Mouse (Mus musculus) layer of hippocampus, adult 9-11 months (tissue): ENCODE results near the gene Kcnj15.

ENCODE experiments used
- DNase-seq: peaks from one replicate; pipeline ENCODE4 v3.0.0; 2022

Gene Kcnj15

GRCm38 (mm10) chr16:95248646-95249045, 8.7 kb upstream of the Kcnj15 start:
- DNase-seq, result no peak

- no peak for DNase-seq
These were observed 710 bp upstream of the Kcnj15 start for GRCm38 (mm10) chr16:95256648-95257047.

GRCm38 (mm10) chr16:95258100-95258499, 742 bp downstream of the Kcnj15 start:
- DNase-seq, result no peak

- no peak for DNase-seq
These were observed 2.1 kb downstream of the Kcnj15 start for GRCm38 (mm10) chr16:95259505-95259904.

- no peak for DNase-seq
These were observed 3.3 kb downstream of the Kcnj15 start for GRCm38 (mm10) chr16:95260693-95261092.

- no peak for DNase-seq
These were observed 4.4 kb downstream of the Kcnj15 start for GRCm38 (mm10) chr16:95261807-95262206.

- no peak for DNase-seq
These were observed 5.5 kb downstream of the Kcnj15 start for GRCm38 (mm10) chr16:95262706-95263363.

GRCm38 (mm10) chr16:95264324-95264723, 7.0 kb downstream of the Kcnj15 start:
- DNase-seq, result no peak

GRCm38 (mm10) chr16:95267481-95268183, 10.3 kb downstream of the Kcnj15 start:
- DNase-seq, result no peak

GRCm38 (mm10) chr16:95269610-95270009, 12.3 kb downstream of the Kcnj15 start:
- no peak for DNase-seq

GRCm38 (mm10) chr16:95273101-95273500, 15.7 kb downstream of the Kcnj15 start:
- no peak for DNase-seq

GRCm38 (mm10) chr16:95275713-95276502, 18.6 kb downstream of the Kcnj15 start:
- DNase-seq, result no peak

GRCm38 (mm10) chr16:95279015-95279414, 21.7 kb downstream of the Kcnj15 start:
- DNase-seq, result no peak

- DNase-seq, result no peak
These were observed 23.0 kb downstream of the Kcnj15 start for GRCm38 (mm10) chr16:95280338-95280737.

GRCm38 (mm10) chr16:95283369-95283768, 26.0 kb downstream of the Kcnj15 start:
- DNase-seq, result peak; percentile 35

- DNase-seq, result peak; percentile 47
These were observed 26.8 kb downstream of the Kcnj15 start for GRCm38 (mm10) chr16:95284085-95284727.

GRCm38 (mm10) chr16:95285043-95285442, 27.7 kb downstream of the Kcnj15 start:
- no peak for DNase-seq

GRCm38 (mm10) chr16:95285767-95286166, 28.4 kb downstream of the Kcnj15 start:
- DNase-seq, result no peak

- no peak for DNase-seq
These were observed 30.3 kb downstream of the Kcnj15 start for GRCm38 (mm10) chr16:95287656-95288055.

- DNase-seq, result no peak
These were observed 32.0 kb downstream of the Kcnj15 start for GRCm38 (mm10) chr16:95289375-95289774.

- DNase-seq, result no peak
These were observed 34.2 kb downstream of the Kcnj15 start for GRCm38 (mm10) chr16:95291450-95292101.

- DNase-seq, result no peak
These were observed 35.6 kb downstream of the Kcnj15 start for GRCm38 (mm10) chr16:95292843-95293505.
